Mouse (Mus musculus): ENCODE data around the gene Sept9.
A peak's percentile ranks its signal among the peaks of the same experiment; 100 is the strongest.

Gene Sept9

GRCm38 (mm10) chr11:117221182-117221581 lies 21.7 kb downstream of the Sept9 start:
- no peak for DNase-seq (ENCODE audit: low read depth, low spot score)

GRCm38 (mm10) chr11:117222899-117223298 lies 23.4 kb downstream of the Sept9 start:
- no peak for DNase-seq (ENCODE audit: low read depth, low spot score)

DNA sequence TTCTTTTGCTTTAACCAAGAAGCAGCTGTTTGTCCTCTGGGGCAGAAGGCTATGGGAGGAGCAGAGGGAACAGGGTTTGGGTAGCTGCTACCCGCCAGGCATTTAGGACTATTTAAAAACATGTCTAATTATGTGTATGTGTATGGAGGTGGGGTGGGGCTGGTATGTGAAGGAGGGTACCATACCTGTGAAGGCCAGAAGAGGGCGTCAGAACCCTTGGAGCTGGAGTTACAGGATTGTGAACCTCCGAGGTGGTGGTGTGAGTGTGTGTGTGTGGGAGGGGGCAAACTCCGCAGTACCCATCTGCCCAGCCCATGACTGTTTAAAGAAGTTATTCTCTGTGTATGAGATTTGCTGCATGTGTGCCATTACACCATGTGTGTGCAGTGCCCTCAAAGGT lies 25.3 kb downstream of the Sept9 start:
- no peak for DNase-seq (ENCODE audit: low read depth, low spot score)

- no peak for DNase-seq (ENCODE audit: low read depth, low spot score)
Measured at GRCm38 (mm10) chr11:117225531-117226213, 26.2 kb downstream of the Sept9 start.

- DNase-seq (ENCODE audit: low read depth, low spot score) = no peak
Measured at GRCm38 (mm10) chr11:117226214-117226535, 26.7 kb downstream of the Sept9 start.

DNA sequence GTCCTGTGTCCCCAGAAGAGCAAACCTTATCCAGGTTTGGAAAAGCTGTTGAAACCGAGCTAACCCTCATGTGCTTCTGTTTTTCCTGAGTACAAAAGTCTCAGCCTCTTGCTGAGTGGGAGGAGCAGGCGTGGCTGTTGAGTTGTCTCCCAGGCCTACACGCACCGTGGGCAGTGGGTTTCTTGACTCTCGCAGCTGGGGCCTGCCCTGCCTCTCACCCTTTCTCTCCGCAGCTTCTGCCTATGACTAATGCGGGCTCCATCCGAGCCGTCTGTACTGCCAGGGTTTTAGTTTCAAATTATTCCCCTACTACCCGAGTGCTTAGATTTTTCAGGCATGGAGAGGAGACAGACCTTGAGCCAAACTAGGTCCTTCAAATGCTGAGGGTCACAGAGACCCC lies 28.7 kb downstream of the Sept9 start:
- no peak for DNase-seq (ENCODE audit: low read depth, low spot score)

DNA sequence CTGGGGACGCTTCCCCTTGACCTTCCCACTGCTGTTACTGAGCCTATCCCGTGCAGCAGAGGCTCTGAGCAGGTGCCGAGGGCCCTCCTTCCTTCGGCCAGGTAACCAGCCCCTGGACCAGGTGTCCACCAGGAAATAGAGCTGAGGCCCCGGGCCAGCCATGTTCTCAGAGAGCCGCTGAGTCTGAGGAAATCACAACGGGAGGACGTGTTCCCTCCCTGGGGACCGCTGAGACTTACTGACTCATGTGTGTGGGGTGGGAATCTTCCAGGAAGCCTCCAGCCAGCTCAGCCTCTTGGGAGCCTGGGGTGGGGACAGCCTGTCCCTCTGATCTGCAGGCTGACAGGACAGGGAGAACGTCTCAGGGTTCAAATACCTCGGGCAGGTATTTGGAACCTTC lies 32.1 kb downstream of the Sept9 start:
- DNase-seq (ENCODE audit: low read depth, low spot score) = no peak

- no peak for DNase-seq (ENCODE audit: low read depth, low spot score)
Measured at GRCm38 (mm10) chr11:117232032-117232431, 32.6 kb downstream of the Sept9 start.

GRCm38 (mm10) chr11:117232886-117233458 lies 33.5 kb downstream of the Sept9 start:
- DNase-seq (ENCODE audit: low read depth, low spot score) = no peak

- no peak for DNase-seq (ENCODE audit: low read depth, low spot score)
Measured at GRCm38 (mm10) chr11:117233818-117234217, 34.4 kb downstream of the Sept9 start.

DNA sequence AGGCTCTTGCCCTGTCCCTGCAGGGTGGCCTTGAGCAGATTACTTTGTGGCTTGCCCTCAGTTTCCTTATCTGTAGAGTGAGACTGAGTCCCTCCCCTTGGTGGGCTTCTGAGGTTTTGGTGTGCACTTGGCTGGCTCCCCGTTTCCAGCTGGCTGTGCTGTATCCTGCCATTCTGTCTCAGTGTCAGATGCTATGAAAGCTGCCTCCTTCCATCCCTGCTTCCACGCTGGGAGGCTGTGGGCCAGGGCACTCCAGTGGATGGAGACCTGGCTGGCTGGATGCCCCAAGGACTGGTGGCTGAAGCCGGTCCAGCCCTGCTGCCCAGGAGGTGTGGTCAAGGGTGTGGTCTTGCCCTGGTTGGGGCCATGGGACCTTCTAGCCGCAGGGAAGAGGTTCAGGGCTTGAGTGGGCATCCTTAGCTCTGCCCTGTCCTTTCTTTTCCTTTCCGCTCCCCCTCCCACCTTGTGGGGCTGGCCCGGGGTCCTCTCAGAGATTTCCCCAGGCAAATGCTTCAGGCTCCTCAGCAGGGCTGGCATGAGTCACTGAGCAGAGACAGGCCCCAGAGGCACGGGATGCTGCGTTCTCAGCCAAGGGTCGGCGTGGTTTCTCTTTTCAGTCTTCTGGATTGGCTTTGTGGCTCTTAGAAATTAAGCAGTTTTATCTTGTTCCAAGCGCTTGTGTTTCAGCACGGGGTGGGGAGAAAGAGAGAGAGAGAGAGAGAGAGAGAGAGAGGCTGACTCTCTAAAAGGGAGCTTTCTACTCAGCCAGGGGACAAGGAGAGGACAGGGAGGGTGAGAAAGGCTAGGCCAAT lies 35.8 kb downstream of the Sept9 start:
- no peak for DNase-seq (ENCODE audit: low read depth, low spot score)

DNA sequence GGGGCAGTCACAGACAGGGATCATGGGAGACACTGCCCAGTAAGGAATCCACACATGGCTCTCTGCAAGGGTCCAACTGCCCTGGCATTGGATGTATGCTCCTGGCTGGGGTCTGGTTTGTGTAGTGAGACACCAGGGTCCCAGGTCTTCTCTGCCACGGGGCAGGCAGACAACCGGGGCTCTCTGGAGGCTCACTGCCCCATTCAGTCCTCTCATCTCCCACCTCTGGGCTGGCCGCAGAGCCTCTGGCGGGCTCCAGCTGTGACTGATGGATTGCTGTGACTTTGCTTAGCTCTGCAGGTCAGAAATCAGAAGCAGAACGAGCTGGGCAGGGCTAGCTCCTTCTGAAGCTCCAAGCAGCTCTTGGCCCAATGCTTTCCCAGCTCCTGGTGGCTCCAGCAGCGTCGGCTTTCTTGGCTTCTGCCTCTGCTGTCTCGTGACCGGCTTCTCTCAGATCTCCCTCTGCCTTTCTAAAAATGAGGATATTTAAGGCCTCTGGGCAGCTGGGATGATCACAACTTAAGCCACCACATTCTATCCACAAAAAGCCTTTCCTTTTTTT lies 36.5 kb downstream of the Sept9 start:
- no peak for DNase-seq (ENCODE audit: low read depth, low spot score)

GRCm38 (mm10) chr11:117238169-117238568 lies 38.7 kb downstream of the Sept9 start:
- DNase-seq (ENCODE audit: low read depth, low spot score) = peak; percentile 57

DNA sequence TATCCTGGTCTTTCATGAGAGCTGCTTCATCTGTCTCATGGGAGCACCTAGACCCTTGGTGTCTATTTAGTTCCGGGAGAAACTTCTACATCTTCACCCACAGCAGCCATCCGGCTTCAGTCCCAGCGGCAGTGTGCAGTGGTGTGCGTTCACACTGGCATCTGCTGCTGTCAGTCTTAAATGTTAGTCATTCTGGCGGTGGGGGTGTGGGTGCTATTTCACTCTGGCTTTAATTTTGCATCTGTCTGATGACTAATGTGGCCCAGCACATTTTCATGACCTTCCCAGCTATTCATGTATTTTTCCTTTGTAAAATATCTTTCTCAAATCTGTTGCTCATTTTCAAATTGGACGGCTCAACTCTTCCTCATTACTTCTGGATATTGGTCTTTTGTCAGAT lies 40.2 kb downstream of the Sept9 start:
- no peak for DNase-seq (ENCODE audit: low read depth, low spot score)

- DNase-seq (ENCODE audit: low read depth, low spot score) = no peak
Measured at GRCm38 (mm10) chr11:117240322-117240721, 40.9 kb downstream of the Sept9 start.

DNA sequence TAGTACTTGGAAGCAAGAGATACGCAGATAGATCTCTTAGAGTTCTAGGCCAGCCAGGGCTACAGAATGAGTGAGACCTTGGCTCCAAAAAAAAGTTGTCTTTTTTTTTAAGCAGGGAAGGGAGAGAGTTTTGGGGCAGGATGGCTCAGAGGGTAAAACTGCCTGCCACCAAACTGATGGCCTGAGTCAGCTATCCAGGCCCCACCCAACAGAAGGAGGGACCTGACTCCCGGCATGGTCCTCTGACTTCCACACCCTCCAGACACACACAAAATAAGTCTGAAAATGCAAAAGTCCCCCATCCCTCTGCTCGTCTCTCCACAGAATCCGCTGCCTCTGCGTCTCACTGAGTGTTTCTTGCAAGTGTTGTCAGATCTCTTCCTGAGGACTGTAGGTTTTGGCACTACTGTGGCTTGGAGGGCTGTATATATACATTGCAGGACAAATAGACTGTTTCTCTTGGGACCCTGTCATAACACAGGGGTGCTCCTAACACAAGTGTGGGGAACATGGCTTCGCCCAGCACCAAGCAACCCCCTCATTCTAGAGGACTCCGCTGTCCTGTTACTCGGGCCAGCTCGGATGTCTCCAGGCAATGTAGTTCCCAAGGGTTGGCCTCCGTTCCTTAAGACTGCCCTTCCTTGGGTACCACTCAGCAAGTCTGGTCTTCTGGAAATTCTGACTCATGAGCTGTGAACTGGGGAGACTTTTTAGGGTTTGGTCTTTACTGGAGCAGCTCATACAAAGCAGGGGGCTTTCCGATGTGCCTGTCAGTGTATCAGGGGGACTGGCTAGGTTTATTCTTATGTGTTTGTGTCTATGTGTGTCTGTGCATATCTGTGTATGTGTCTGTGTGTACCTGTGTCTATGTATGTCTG lies 41.6 kb downstream of the Sept9 start:
- DNase-seq (ENCODE audit: low read depth, low spot score) = no peak

GRCm38 (mm10) chr11:117242339-117243084 lies 43.1 kb downstream of the Sept9 start:
- no peak for DNase-seq (ENCODE audit: low read depth, low spot score)

- no peak for DNase-seq (ENCODE audit: low read depth, low spot score)
Measured at GRCm38 (mm10) chr11:117243536-117244290, 44.3 kb downstream of the Sept9 start.

DNA sequence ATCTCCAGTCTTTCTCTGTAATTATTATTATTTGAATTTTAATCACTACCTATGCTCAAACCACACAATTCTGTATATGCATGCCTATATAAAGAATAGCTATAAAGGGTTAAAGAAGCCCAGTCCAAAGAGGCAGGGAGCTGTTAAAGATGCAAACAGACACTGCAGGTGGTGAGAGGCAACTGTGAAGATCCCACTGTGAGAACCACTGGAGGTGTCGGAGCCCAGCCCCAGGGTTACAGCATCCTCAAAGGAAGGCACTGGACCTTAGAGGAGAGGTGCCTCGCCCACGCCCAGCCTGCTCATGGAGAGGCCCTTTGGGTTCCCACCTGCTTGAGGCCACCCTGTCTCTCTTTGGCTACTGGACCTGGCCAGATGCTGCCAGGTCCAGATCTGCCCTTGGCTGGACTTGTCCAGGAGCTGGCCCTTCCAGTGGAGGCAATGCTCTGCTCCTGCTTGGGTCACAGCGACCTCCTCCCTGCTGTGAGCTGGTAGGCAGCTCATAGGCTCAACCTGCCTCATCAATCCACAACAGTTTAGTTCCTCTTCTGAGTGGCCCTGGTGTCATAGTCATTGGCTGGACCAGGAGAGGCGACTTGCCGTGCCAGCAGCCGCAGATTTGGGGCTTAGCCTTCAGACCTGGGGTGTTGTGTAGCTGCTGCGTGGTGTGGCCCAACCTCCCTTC lies 45.7 kb downstream of the Sept9 start:
- DNase-seq (ENCODE audit: low read depth, low spot score) = no peak

DNA sequence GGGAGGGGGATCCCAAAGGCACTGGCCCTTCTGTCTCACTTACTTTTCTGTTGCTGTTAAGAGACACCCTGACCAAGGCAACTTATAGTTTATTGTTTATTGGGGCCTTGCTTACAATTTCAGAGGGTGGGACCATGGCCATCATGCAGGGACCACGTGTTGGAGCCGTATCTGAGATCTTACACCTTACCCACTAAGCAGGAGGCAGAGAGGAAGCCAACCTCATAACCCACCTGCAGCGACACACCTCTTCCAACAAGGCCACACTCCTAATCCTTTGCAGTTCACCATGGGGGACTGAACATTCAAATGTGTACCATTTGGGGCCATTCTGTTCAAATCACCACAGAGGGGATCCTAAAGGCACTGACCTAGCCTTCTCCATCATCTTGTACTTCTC lies 46.4 kb downstream of the Sept9 start:
- DNase-seq (ENCODE audit: low read depth, low spot score) = no peak
